In the genomic region with DNA sequence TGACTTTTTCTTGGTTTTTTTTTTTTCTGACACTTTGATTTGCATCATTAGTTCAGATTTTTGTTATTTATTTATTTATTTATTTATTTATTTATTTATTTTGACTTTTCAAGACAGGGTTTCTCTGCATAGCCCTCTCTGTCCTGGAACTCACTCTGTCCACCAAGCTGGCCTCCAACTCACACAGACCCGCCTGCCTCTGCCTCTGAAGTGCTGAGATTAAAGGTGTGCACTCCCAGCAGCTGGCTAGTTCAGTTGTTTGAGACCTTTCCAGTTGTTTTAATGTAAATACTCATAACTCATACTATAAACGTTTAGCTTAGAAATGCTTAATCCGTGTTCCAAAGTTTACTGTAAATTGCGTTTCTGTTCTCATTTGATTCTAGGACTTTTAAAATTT, we compare ENCODE assay signal across 16 mouse cellular contexts.
"Had no signal": no experiment of that assay in that cellular context is flagged by ENCODE, and none has a peak within 500 bp of the region (broad histone marks: within the 10 kb centered on the region; RNA-seq: fewer than 3 reads in every experiment).

No protein-coding gene starts in this region.

- H3K27me3 ChIP-seq: neural tube, embryonic 13.5 days; neural tube, embryonic 15.5 days; stomach, embryonic 15.5 days had no signal

- H3K27ac ChIP-seq: neural tube, embryonic 13.5 days; neural tube, embryonic 15.5 days; stomach, embryonic 15.5 days; stomach, postnatal 0 days had no signal

- DNase-seq: retina, postnatal 1 day; right cerebral cortex, adult 18-20 months; right cerebral cortex, postnatal 14 days; right cerebral cortex, postnatal 25 days; right cerebral cortex, postnatal 4 days; spleen, adult 18-20 months; thymus, adult 18-20 months; thymus, adult 2 months; thymus, postnatal 14 days; thymus, postnatal 25 days; thymus, postnatal 36 days; thymus, postnatal 4 days had no signal

- H3K4me2 ChIP-seq: neural tube, embryonic 13.5 days; neural tube, embryonic 15.5 days; stomach, embryonic 15.5 days had no signal

- H3K9me3 ChIP-seq: neural tube, embryonic 15.5 days; stomach, embryonic 15.5 days had no signal

- H3K4me1 ChIP-seq: neural tube, embryonic 13.5 days; neural tube, embryonic 15.5 days; stomach, embryonic 15.5 days had no signal

- H3K36me3 ChIP-seq: neural tube, embryonic 13.5 days; neural tube, embryonic 15.5 days; stomach, embryonic 15.5 days had no signal

- H3K4me3 ChIP-seq: neural tube, embryonic 13.5 days; neural tube, embryonic 15.5 days; stomach, embryonic 15.5 days had no signal

- H3K9ac ChIP-seq: neural tube, embryonic 13.5 days; neural tube, embryonic 15.5 days; stomach, embryonic 15.5 days had no signal
